ENCODE assay signal across 15 mouse cellular contexts in genomic region chr2:66117686-66118085, GRCm38 (mm10). TPM values are rescaled to one million over a fixed set of nuclear protein-coding genes. Genes with fewer than 3 reads are reported as not detected.
A peak's percentile ranks its signal among the peaks of the same experiment; 100 is the strongest.
DNase-seq lines count a peak whose midpoint lies in the region; ATAC-seq and TF ChIP-seq lines count a peak whose summit lies in the region.
"Had no signal": no experiment of that assay in that cellular context is flagged by ENCODE, and none has a peak within 500 bp of the region (broad histone marks: within the 10 kb centered on the region; RNA-seq: fewer than 3 reads in every experiment).

No protein-coding gene starts in this region.

- no peaks in the 10 kb centered on the region for H3K4me1 ChIP-seq in heart, postnatal 0 days (ENCODE audit: control insufficient read depth, insufficient read depth)
- H3K4me1 ChIP-seq in lung, postnatal 0 days (ENCODE audit: insufficient read depth, low read depth, low read length), result no peaks in the 10 kb centered on the region
- H3K4me1 ChIP-seq in lung, adult 2 months (ENCODE audit: control insufficient read depth, insufficient read depth, low read length), result no peaks in the 10 kb centered on the region
- no peaks in the 10 kb centered on the region for H3K4me1 ChIP-seq in intestine, embryonic 15.5 days (replicated peaks)
- H3K4me1 ChIP-seq: forebrain, embryonic 13.5 days; hindbrain, embryonic 13.5 days; megakaryocyte, embryonic 14.5 days had no signal

- no peaks in the 10 kb centered on the region for H3K36me3 ChIP-seq in heart, postnatal 0 days (replicated peaks; ENCODE audit: control insufficient read depth, insufficient read depth, low read length)
- H3K36me3 ChIP-seq in lung, postnatal 0 days (ENCODE audit: insufficient read depth, low read length), result no peaks in the 10 kb centered on the region
- no peaks in the 10 kb centered on the region for H3K36me3 ChIP-seq in intestine, embryonic 15.5 days
- H3K36me3 ChIP-seq: hindbrain, embryonic 13.5 days; limb, embryonic 13.5 days had no signal

- H3K4me2 ChIP-seq in heart, postnatal 0 days (ENCODE audit: low read depth, low read length), result no peak overlapping the region
- no peak overlapping the region for H3K4me2 ChIP-seq in lung, postnatal 0 days (replicated peaks; ENCODE audit: low read depth, low read length)
- no peak overlapping the region for H3K4me2 ChIP-seq in intestine, embryonic 15.5 days (replicated peaks)
- H3K4me2 ChIP-seq: forebrain, embryonic 13.5 days; hindbrain, embryonic 13.5 days; limb, embryonic 13.5 days; lung, embryonic 14.5 days had no signal

- TF ChIP-seq POLR2A in lung, adult 2 months (IDR thresholded peaks at IDR 0.05; ENCODE audit: borderline replicate concordance, extremely low read depth, low read depth, low read length), result no peak

- peak; percentile 57 to 63 for DNase-seq in cerebellum, postnatal 14 days
- DNase-seq in cerebellum, adult 11 months, result no peak
- no peak for DNase-seq in heart, postnatal 0 days (ENCODE audit: low spot score)
- DNase-seq in heart, postnatal 36 days, result no peak
- DNase-seq in lung, postnatal 0 days (ENCODE audit: low spot score), result no peak
- DNase-seq in lung, adult 2 months, result no peak
- no peak for DNase-seq in ovary, postnatal 10 days (ENCODE audit: low spot score)
- DNase-seq: cerebellum, adult 11-12 months; lung, embryonic 14.5 days; thymus, postnatal 36 days had no signal

- H3K9me3 ChIP-seq in heart, postnatal 0 days (replicated peaks; ENCODE audit: control insufficient read depth, low read length), result no peaks in the 10 kb centered on the region
- no peaks in the 10 kb centered on the region for H3K9me3 ChIP-seq in lung, postnatal 0 days (ENCODE audit: low read length)
- no peaks in the 10 kb centered on the region for H3K9me3 ChIP-seq in intestine, embryonic 15.5 days
- H3K9me3 ChIP-seq: forebrain, embryonic 13.5 days; hindbrain, embryonic 13.5 days; limb, embryonic 13.5 days had no signal

- WGBS in heart, postnatal 0 days, result 75% methylated on average over 3 of the region's 3 CpGs
- WGBS in lung, postnatal 0 days, result 69% methylated on average over 3 of the region's 3 CpGs
- WGBS in lung, adult 2 months, result 72% methylated on average over 3 of the region's 3 CpGs
- WGBS in intestine, embryonic 15.5 days, result 70% methylated on average over 3 of the region's 3 CpGs

- no peak overlapping the region for H3K4me3 ChIP-seq in heart, postnatal 0 days (ENCODE audit: low read depth, low read length)
- no peak overlapping the region for H3K4me3 ChIP-seq in lung, postnatal 0 days (ENCODE audit: low read depth, low read length)
- H3K4me3 ChIP-seq in lung, adult 2 months (replicated peaks; ENCODE audit: extremely low read depth, low read depth, low read length), result no peak overlapping the region
- H3K4me3 ChIP-seq in intestine, embryonic 15.5 days (replicated peaks), result no peak overlapping the region
- H3K4me3 ChIP-seq: forebrain, embryonic 13.5 days; hindbrain, embryonic 13.5 days; limb, embryonic 13.5 days; megakaryocyte, embryonic 14.5 days had no signal

- peak; percentile 20; the same call in 1 of the 2 replicates for ATAC-seq in heart, postnatal 0 days (ENCODE audit: insufficient read depth, low read depth)
- peak; percentile 12; the same call in 1 of the 2 replicates for ATAC-seq in lung, postnatal 0 days
- no peak for ATAC-seq in intestine, embryonic 15.5 days
- ATAC-seq: forebrain, embryonic 13.5 days had no signal

- no peak for TF ChIP-seq CTCF in heart, postnatal 0 days (IDR thresholded peaks at IDR 0.05; ENCODE audit: low read depth)
- TF ChIP-seq CTCF in lung, postnatal 0 days (IDR thresholded peaks at IDR 0.05), result no peak
- no peak for TF ChIP-seq CTCF in lung, adult 2 months (IDR thresholded peaks at IDR 0.05; ENCODE audit: insufficient read depth, low read length)

- peaks cover 6% of the 10 kb centered on the region for H3K27me3 ChIP-seq in heart, postnatal 0 days (ENCODE audit: control insufficient read depth, insufficient read depth, low read length)
- no peaks in the 10 kb centered on the region for H3K27me3 ChIP-seq in lung, postnatal 0 days (replicated peaks; ENCODE audit: insufficient read depth, low read length)
- no peaks in the 10 kb centered on the region for H3K27me3 ChIP-seq in intestine, embryonic 15.5 days (replicated peaks)

- TF ChIP-seq EP300 in heart, postnatal 0 days (IDR thresholded peaks at IDR 0.05; ENCODE audit: low read depth), result no peak
- no peak for TF ChIP-seq EP300 in lung, postnatal 0 days (IDR thresholded peaks at IDR 0.05)

- no peak overlapping the region for H3K9ac ChIP-seq in heart, postnatal 0 days (replicated peaks; ENCODE audit: low read depth, low read length)
- no peak overlapping the region for H3K9ac ChIP-seq in lung, postnatal 0 days (replicated peaks; ENCODE audit: low read depth)
- H3K9ac ChIP-seq in intestine, embryonic 15.5 days, result no peak overlapping the region
- H3K9ac ChIP-seq: forebrain, embryonic 13.5 days; hindbrain, embryonic 13.5 days; limb, embryonic 13.5 days; lung, embryonic 14.5 days had no signal

- intact Hi-C loops in heart, postnatal 36 days (cut with DNase I), result no loop called here

- H3K27ac ChIP-seq in heart, postnatal 0 days (ENCODE audit: low read depth), result no peak overlapping the region
- no peak overlapping the region for H3K27ac ChIP-seq in lung, postnatal 0 days (ENCODE audit: low read length)
- no peak overlapping the region for H3K27ac ChIP-seq in intestine, embryonic 15.5 days
- H3K27ac ChIP-seq: forebrain, embryonic 13.5 days; hindbrain, embryonic 13.5 days; limb, embryonic 13.5 days had no signal

RNA-seq across cellular contexts. Expression of gene Galnt3, which starts 7.1 kb away (rescaled TPM):
- 0.70 TPM in 1 of 2 replicates, not detected in the other for total RNA-seq in heart, postnatal 0 days (2014; rRNA removed; ENCODE audit: low replicate concordance)
- polyA plus RNA-seq in heart, postnatal 0 days (2015; fragmentation: Nextera tagmentation; extraction: Ambion mirVana), result 0.07 and 0.37 TPM in 2 replicates
- not detected for total RNA-seq in heart, postnatal 36 days (2021)
- polyA plus RNA-seq in lung, postnatal 0 days (2015; fragmentation: Nextera tagmentation; extraction: Ambion mirVana), result 11.3 and 14.0 TPM in 2 replicates
- 2.7 and 5.1 TPM in 2 replicates for polyA plus RNA-seq in lung, adult 2 months (2012; rRNA removed)
- polyA plus RNA-seq in intestine, embryonic 15.5 days (2015; fragmentation: Nextera tagmentation; extraction: Ambion mirVana), result 11.6 and 13.4 TPM in 2 replicates

Comparison
In these comparisons a context has a peak if more than half of its experiments do, and no peak if none do; other contexts are left out.
1. DNase-seq: peak in cerebellum, postnatal 14 days (2 of 2); none in cerebellum, adult 11 months (single experiment), heart, postnatal 0 days (single experiment), heart, postnatal 36 days (0 of 2), lung, postnatal 0 days (single experiment), lung, adult 2 months (single experiment) and ovary, postnatal 10 days (single experiment).